Mouse (Mus musculus): ENCODE data around the gene Baz2b. TPM values are rescaled to one million over a fixed set of nuclear protein-coding genes. Genes with fewer than 3 reads are reported as not detected.

Baz2b gene
- total RNA-seq, 4 experiments from 2014 or later: 56.7 to 73.3 (median 59.7) TPM

GRCm38 (mm10) chr2:60011526-60011925 is 198.1 kb downstream of the Baz2b start:
- no peak for DNase-seq (ENCODE audit: low spot score in 2 of 2)

GRCm38 (mm10) chr2:60003665-60004045 is 206.0 kb downstream of the Baz2b start:
- no peak for DNase-seq (ENCODE audit: low spot score in 2 of 2)

- no peak for DNase-seq (ENCODE audit: low spot score in 2 of 2)
Observed at GRCm38 (mm10) chr2:60003038-60003664, 206.5 kb downstream of the Baz2b start.

- DNase-seq (ENCODE audit: low spot score in 2 of 2): no peak
Observed at GRCm38 (mm10) chr2:60000268-60000667, 209.4 kb downstream of the Baz2b start.

- no peak for DNase-seq (ENCODE audit: low spot score in 2 of 2)
Observed at GRCm38 (mm10) chr2:59997479-59998228, 212.0 kb downstream of the Baz2b start.

GRCm38 (mm10) chr2:59996911-59997310 is 212.7 kb downstream of the Baz2b start:
- no peak for DNase-seq (ENCODE audit: low spot score in 2 of 2)

GRCm38 (mm10) chr2:59993190-59993535 is 216.5 kb downstream of the Baz2b start:
- DNase-seq (ENCODE audit: low spot score in 2 of 2): no peak

- no peak for DNase-seq (ENCODE audit: low spot score in 2 of 2)
Observed at GRCm38 (mm10) chr2:59992488-59993189, 217.0 kb downstream of the Baz2b start.

- no peak for DNase-seq (ENCODE audit: low spot score in 2 of 2)
Observed at GRCm38 (mm10) chr2:59991775-59992174, 217.9 kb downstream of the Baz2b start.

- no peak for DNase-seq (ENCODE audit: low spot score in 2 of 2)
Observed at GRCm38 (mm10) chr2:59987521-59987920, 222.1 kb downstream of the Baz2b start.

- no peak for DNase-seq (ENCODE audit: low spot score in 2 of 2)
Observed at GRCm38 (mm10) chr2:59979488-59980220, 230.0 kb downstream of the Baz2b start.

GRCm38 (mm10) chr2:59976680-59977079 is 233.0 kb downstream of the Baz2b start:
- no peak for DNase-seq (ENCODE audit: low spot score in 2 of 2)

GRCm38 (mm10) chr2:59975772-59976171 is 233.9 kb downstream of the Baz2b start:
- no peak for DNase-seq (ENCODE audit: low spot score in 2 of 2)

- DNase-seq (ENCODE audit: low spot score in 2 of 2): no peak
Observed at GRCm38 (mm10) chr2:59973962-59974361, 235.7 kb downstream of the Baz2b start.

- DNase-seq (ENCODE audit: low spot score in 2 of 2): no peak
Observed at GRCm38 (mm10) chr2:59973104-59973641, 236.5 kb downstream of the Baz2b start.

GRCm38 (mm10) chr2:59970511-59970910 is 239.1 kb downstream of the Baz2b start:
- DNase-seq (ENCODE audit: low spot score in 2 of 2): no peak

- DNase-seq (ENCODE audit: low spot score in 2 of 2): no peak
Observed at GRCm38 (mm10) chr2:59969099-59969498, 240.5 kb downstream of the Baz2b start.

- no peak for DNase-seq (ENCODE audit: low spot score in 2 of 2)
Observed at GRCm38 (mm10) chr2:59968593-59968992, 241.0 kb downstream of the Baz2b start.

- no peak for DNase-seq (ENCODE audit: low spot score in 2 of 2)
Observed at GRCm38 (mm10) chr2:59966454-59966853, 243.2 kb downstream of the Baz2b start.

- no peak for DNase-seq (ENCODE audit: low spot score in 2 of 2)
Observed at GRCm38 (mm10) chr2:59963011-59963410, 246.6 kb downstream of the Baz2b start.

- DNase-seq (ENCODE audit: low spot score in 2 of 2): no peak
Observed at GRCm38 (mm10) chr2:59962579-59962978, 247.1 kb downstream of the Baz2b start.

- DNase-seq (ENCODE audit: low spot score in 2 of 2): no peak
Observed at GRCm38 (mm10) chr2:59960495-59960772, 249.2 kb downstream of the Baz2b start.

Measured in layer of hippocampus, adult 8-10 months (tissue).